Mouse (Mus musculus) brain, embryonic 18.5 days (tissue): Measurements from ENCODE around the gene Kcnab2.
A peak's percentile ranks its signal among the peaks of the same experiment; 100 is the strongest.

Source experiments
- DNase-seq: peaks from one replicate; pipeline ENCODE4 v3.0.0-alpha.2; 2012; ENCODE audit warnings: low read depth, low spot score

Gene Kcnab2

DNA sequence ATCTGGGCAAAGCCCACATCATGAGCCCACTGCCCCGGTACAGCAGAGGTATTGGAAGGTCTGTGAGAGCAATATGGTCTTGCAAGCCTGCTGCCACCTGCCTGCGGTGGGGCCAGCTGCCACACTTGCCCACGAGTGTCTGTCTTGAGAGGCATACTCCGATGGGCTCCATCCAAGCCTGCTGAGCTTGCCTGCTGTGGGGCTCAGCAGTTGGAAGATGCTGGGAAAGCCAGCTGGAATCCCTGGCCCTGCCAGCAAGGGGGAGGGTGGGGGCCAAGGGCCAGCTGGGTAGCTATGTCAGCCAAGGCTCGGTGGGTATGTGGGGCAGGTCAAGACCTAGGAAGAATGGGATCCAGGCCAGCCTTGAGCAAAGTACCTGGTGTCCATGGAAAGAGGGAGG, 85.5 kb downstream of the Kcnab2 start:
- no peak for DNase-seq

DNA sequence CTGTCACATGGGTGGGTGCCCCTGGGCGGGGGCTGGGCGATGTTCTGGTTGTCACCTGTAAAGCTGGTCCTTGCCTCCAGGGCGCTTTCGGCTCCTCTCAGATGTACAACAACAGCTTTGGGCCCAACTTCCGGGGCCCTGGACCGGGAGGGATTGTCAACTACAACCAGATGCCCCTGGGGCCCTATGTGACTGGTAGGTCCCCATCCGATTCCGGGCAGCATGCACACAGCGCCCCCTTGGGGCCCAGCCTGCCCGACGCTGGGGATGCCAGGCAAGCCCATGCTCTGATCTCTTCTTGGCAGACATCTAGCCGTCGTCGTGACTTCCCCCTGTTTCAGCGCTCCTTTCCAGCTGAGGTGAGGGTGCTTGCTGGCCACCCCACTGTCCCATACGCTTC, 92.0 kb downstream of the Kcnab2 start:
- no peak for DNase-seq

DNA sequence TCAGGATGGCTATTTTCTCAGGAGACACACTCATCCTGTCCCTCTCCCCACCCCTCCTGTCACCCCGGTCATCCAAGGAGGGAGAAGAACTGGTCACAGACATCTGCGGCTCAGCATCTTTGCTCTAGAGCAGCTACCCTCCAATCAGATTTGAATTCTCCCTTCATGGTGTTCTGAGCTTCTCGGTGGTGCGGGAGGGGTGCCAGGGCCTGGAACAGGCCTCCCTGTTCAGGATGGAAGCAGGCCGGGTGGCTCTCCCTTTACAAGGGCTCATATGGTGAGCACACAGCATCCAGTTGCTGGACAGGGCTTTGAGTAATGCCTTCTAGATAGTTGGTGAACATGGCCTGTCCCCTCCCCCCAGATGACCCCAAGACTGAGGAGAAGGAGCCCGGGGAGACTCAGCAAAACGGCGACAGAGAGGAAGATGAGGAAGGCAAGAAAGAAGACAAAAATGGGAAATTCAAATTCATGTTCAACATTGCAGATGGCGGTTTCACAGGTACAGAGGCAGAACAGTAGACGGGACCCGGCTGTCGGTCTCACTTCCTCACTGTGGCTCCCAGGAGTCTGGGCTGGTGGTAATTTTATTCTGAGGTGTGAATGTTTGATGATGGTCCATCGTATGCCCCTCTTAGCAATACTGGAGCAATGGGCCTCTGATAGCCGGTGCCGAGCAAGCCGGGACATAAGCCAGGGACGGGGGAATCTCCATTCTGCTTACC, 95.0 kb downstream of the Kcnab2 start:
- no peak for DNase-seq

DNA sequence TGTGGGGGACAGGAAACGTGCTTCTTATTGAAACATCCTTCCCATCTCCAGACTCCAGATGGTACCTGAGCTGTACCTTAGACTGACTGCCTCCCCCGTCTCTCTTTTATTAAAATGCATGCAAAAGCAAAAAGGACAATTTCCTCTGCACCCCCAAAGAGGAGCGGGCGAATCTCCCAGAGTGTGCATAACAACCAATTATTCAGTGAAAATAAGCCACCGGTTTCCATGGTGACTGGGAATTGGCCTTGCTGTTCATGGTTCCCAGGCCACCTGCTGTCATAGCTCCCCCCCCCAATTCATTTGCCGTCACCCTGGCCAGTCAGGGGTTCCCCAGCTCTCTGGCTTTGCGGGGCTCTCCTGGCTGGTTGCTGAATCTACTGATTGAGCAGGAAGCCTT, 112.4 kb downstream of the Kcnab2 start:
- DNase-seq: no peak

DNA sequence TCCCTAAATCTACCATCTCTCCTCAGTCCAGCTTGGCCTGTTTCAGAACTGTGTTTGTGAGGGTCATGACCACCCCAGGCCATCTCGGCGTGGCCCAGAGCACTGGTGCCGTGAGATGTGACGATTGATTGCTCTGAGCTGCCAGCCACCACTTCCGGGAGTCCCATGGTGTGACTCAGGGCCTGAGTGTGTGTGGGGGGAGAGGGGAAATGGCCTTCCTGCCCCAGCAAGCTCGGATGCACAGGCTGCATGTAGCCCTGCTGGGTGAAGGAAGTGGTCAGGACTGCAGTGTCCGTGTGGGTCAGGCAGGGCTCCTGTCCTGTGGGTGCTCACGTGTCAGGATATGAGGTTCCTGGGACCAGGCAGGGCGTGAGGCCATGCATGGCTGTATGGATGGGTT, 115.5 kb downstream of the Kcnab2 start:
- DNase-seq: no peak

DNA sequence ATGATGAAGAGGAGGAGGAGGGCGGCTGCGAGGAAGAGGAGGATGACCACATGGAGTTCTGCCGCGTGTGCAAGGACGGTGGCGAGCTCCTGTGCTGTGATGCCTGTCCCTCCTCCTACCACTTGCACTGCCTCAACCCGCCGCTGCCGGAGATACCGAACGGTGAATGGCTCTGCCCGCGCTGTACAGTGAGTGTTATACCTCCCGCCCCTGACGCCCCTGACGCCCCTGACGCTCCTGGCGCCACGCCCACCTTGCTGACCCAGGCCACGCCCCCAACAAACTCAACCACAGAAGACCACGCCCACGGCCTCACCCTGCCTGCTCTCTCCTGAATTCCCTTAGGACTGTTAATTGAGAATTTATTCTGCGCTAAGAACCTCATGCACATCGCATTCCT, 116.8 kb downstream of the Kcnab2 start:
- no peak for DNase-seq

DNA sequence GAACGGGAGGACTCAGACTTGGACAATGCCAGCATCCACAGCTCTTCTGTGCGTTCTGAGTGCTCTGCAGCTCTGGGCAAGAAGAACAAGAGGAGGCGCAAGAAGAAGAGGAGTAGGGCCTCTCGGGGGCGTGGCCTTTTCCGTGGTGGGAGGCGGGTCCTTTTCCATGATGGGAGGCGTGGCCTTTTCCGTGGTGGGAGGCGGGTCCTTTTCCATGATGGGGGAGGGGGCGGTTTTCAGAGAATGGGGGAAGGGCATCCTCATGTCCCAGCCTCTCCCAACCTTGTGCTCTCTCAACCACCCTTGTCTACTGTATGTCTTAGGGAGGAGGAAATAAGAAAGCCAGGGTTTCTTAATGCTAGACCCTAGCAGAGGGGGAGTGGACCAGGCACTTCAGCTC, 118.0 kb downstream of the Kcnab2 start:
- no peak for DNase-seq

DNA sequence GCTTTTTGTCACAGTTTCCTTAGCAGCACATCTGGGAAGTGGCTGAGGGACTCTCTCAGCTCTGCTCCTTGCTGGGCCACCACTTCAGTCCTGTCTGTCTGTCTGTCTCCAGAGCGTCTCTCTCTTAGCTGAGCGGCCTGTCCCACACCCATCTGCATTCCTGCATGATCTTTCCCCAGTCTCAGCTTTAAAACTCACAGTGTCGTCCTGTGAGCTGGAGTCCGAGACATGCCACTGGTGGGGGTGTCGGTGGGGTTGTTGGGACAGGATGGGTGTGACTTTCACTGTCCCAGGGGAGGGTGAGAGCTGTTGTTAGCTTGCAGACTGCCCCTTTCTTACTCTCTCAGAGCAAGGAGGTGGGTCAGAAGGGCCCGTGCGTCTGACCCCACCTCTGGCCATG, 122.0 kb downstream of the Kcnab2 start:
- no peak for DNase-seq

DNA sequence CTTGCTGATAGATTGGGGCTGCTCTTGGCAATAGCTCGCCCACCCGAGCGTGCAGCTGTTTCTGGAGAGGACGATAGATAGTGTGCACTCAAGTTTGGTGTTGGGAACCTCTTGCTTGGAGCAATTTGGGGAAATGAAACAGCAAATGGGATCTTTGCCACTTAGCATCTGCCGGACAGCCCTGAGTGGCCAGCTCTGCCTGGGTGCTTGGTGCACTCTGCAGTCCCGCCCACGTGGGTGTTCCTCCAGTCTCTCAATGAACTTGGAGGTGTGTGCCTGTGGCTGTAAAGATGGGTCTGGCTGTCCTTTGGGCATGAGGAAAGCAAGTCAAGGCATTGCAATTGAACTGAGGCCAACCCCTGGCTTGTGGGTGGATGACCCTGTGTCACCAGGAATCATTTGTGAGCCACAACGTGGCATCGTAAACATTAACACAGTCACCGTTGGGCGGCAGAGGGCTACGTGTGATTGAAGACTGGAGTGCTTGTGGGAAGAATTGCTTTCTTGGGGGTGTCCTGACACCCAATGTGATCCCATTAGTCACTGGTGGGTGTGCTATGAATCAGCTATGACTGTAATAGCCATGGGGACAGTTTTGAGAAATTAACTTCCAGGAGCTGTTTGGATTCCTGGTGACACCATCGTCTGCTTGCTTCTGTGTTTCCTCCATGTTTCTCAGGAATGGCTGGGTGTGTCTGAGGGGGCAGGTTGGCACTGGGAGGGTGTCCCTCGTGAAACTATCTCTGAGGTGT, 123.6 kb downstream of the Kcnab2 start:
- no peak for DNase-seq

DNA sequence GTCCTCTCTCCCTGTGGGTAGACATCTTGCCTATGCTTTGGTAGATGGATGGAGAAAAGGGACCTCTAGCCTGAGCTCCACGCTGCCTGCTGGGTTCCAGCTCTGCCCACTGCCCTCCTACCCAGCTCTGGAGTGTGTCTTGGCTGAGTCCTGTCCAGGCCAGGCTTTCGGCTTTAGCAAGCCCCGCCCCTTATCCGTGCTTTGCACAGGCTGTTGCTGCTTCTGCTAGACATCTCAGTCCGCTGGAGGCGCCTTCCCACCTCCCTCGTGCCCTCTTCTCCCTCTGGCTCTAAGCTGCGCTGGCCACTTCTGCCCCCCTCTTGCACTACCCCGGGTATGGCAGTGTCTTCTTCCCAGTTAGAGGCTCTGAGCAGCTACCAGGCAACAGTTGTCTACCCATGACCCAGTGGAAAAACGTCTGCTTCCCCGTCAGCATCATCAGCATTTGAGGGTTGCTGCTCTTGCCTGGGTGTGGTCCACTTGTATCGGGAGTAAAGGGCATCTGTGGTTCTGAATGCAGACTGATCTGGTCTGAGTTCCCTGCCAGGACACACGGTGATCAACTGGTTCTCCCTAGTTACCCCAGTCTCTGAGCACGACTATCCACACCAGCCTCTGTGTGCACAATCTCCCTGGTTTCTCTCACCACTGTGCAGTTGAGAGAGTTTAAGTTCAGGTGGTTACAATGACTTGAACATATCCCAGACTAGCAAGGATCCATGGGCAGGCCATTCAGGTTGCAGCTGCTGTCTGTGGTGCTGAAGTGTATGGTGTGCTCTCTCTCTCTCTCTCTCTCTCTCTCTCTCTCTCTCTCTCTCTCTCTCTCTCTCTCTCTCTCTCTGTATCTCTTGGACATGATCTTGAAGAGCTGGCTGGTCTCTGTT, 126.0 kb downstream of the Kcnab2 start:
- no peak for DNase-seq

DNA sequence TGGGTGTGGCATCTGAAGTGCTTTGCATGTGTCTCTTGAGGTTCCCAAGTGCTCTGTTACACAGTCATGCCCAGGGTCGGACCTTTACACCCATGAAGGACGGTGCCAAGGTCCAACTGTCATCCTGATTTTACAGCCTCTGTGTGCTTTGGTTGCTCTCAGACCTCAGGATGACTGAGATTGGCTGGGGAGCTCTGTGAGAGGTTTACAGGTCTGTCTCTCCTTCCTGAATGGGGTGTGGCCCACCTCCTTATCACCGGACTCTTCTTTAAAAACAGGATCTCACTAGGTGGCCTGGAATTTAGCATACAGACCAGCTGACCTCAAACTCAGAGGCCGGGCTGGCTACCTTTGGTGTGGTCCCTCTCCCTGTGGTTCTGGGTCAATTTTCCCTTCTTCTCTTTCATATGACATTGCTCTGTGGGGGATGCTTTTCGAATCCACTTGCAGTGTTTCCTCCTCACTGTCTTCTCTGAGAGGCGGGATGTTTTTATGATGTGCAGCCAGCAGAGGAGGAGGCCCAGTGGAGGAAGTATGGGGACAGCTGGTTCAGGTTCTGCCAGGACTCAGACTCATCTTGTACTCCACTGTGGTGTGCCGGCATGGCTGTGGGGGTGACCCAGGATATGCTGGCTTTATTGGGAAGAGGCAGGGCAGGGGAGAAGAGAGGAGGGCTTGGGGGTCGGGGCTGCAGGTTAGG, 126.8 kb downstream of the Kcnab2 start:
- DNase-seq: no peak

DNA sequence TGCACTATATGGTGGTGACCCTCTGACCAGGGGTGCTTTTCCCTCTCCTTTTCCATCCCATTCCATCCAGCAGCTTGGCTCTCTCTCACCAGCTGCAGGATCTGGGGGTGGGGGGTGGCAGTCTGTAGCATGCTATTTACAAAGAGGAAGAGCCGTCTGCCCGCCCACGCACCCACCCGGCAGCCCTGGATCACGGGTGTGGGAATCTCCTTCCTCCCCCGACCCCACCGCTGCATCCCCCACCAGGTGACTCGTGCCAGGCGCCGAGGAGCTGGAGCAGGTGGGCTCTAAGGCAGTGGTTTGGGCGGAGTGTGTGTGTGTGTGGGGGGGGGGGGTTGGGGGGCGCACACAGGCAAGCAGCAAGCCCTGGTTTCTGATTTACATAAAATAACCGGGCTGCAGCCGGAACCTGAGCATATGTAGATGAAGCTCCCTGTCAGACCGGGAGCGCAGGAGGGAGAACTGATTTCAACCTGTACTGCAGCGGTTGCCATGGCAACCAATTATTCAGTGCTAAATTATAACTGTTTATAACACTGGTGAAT, 127.8 kb downstream of the Kcnab2 start:
- peak; percentile 87 for DNase-seq

DNA sequence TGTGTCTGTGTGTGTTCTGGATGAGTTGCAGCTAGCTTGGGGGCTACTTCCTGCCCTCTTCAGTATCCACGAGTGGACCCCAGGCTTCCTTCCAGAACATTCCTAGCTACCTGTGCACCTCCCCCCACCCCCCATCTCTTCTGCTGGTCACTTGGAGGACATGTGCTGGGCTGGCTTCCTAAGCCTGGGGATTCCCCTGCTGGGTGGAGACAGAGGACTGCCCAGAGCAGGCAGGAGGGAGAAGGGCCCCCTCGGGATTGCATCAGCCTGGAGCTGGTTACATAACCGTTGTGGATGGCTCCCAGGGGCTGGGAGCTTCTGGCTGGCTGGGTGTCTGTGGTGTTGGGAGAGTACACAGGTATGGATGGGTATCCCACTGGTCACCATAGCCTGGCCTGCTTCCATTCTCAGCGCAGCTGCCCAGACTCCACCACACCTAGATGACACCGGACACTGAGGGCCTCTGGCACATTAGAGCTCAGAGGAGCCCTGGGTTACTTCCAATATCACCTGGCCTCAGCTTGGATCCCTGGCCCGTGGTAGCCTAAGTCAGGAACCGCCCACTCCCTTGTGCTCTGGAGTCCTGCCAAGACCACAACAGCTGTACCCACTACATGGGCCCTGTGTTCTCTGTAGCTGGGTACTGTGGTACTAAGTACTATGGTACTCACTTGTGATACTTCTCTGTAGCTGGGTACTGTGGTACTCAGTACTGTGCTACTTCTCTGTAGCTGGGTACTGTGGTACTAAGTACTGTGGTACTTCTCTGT, 132.4 kb downstream of the Kcnab2 start:
- no peak for DNase-seq

DNA sequence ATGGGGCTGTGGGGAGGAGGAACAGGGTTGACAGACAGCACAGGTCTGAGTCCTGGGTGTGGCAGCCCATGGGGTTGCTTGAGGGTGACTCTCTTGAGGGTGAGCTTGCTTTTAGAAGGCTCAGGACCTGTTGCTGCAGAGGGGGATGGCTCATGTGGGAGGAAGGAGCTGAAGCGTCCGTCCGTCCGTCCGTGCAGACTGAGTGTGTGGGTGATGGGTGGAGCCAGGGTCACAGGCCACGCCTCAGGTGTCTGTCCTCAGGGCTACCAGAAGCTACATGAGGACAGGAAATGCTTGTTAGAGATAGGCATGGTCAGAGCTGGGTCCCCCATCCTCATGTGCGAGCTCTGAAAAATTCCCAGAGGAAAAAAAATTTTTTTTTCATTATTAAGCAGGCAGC, 133.0 kb downstream of the Kcnab2 start:
- no peak for DNase-seq

DNA sequence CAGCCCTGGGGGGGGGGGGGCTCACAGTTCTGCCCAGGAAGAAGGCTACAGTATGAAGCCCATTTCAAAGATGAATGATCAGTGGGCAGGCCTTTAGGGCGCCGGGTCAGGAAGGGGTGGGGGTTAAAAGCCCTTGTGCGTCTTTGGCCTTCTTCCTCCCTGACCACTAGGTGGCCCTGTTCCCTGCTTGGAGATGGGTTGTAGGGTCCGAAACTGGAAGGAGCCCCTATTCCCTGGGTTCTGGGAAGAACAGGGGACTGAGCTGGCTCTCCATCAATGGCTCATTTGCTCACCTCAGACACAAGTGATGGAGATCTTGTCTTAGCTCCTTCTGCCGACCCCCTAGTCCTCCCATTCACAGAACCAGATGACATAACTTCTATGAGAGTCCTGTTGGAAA, 134.4 kb downstream of the Kcnab2 start:
- DNase-seq: no peak
